Mouse (Mus musculus) kidney, adult 11 months (tissue): ENCODE results near the gene Plekhb1.

Experiments used
- DNase-seq: peaks from one replicate; pipeline ENCODE4 v3.0.0; 2022

Plekhb1 gene

GRCm38 (mm10) chr7:100662231-100662630 is at the start of gene Plekhb1:
Plekhb1 (minus strand) TSS chr7:100662414.
- DNase-seq: no peak

- peak; percentile 15 for DNase-seq
These were observed 44.8 kb upstream of the Plekhb1 start for GRCm38 (mm10) chr7:100706883-100707480.

- DNase-seq: peak; percentile 95
These were observed 44.1 kb upstream of the Plekhb1 start, which contains the start of gene Fam168a for GRCm38 (mm10) chr7:100706143-100706841. Fam168a (plus strand) TSS chr7:100706635.

- no peak for DNase-seq
These were observed 37.9 kb upstream of the Plekhb1 start for GRCm38 (mm10) chr7:100699771-100700770.

- no peak for DNase-seq
These were observed 31.0 kb upstream of the Plekhb1 start for GRCm38 (mm10) chr7:100693199-100693598.

- no peak for DNase-seq
These were observed 26.3 kb upstream of the Plekhb1 start for GRCm38 (mm10) chr7:100688471-100688870.

- DNase-seq: peak; percentile 31
These were observed 23.1 kb upstream of the Plekhb1 start for GRCm38 (mm10) chr7:100685061-100686030.

- DNase-seq: peak; percentile 33
These were observed 22.3 kb upstream of the Plekhb1 start for GRCm38 (mm10) chr7:100684538-100684937.

GRCm38 (mm10) chr7:100684081-100684480 is 21.9 kb upstream of the Plekhb1 start:
- no peak for DNase-seq

- no peak for DNase-seq
These were observed 21.0 kb upstream of the Plekhb1 start for GRCm38 (mm10) chr7:100683241-100683640.

GRCm38 (mm10) chr7:100681132-100681531 is 18.9 kb upstream of the Plekhb1 start:
- DNase-seq: no peak

GRCm38 (mm10) chr7:100678948-100679880 is 17.0 kb upstream of the Plekhb1 start:
- no peak for DNase-seq

GRCm38 (mm10) chr7:100678052-100678451 is 15.8 kb upstream of the Plekhb1 start:
- DNase-seq: no peak

- DNase-seq: no peak
These were observed 12.7 kb upstream of the Plekhb1 start for GRCm38 (mm10) chr7:100674941-100675340.

GRCm38 (mm10) chr7:100673452-100673851 is 11.2 kb upstream of the Plekhb1 start:
- DNase-seq: no peak

GRCm38 (mm10) chr7:100670646-100671045 is 8.4 kb upstream of the Plekhb1 start:
- no peak for DNase-seq

GRCm38 (mm10) chr7:100663729-100664304 is 1.6 kb upstream of the Plekhb1 start:
- no peak for DNase-seq

- peak; percentile 91 for DNase-seq
These were observed 976 bp upstream of the Plekhb1 start for GRCm38 (mm10) chr7:100663190-100663589.

GRCm38 (mm10) chr7:100661264-100661663 is 950 bp downstream of the Plekhb1 start:
- DNase-seq: no peak

GRCm38 (mm10) chr7:100658093-100658578 is 4.1 kb downstream of the Plekhb1 start:
- peak; percentile 43 for DNase-seq
